Comparison of ENCODE assay signal across 9 mouse cellular contexts in the genomic region with DNA sequence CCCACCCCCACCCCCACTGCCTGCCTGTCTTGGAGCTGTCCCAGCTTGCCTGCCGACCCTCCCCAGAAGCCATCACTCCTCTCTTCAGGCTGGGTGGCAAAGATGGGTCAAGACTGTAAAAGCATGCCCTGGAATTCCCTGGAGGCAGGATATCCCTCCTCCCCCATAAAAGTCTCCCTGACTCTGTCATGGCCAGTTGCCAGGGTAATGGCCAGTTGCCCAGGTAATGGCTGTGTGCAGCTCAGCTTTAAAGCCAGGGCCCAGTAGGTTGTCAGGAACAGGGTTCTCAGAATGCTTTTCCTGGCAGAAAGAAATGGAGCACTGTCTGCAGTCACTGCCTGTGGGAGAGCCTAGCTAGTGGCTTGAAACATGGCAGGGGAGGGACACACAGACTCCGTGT.
A peak's percentile ranks its signal among the peaks of the same experiment; 100 is the strongest.
DNase-seq lines count a peak whose midpoint lies in the region; ATAC-seq and TF ChIP-seq lines count a peak whose summit lies in the region.
"Had no signal": no experiment of that assay in that cellular context is flagged by ENCODE, and none has a peak within 500 bp of the region (broad histone marks: within the 10 kb centered on the region; RNA-seq: fewer than 3 reads in every experiment).

No protein-coding gene starts in this region.

- H3K27ac ChIP-seq in limb, embryonic 14.5 days (replicated peaks; ENCODE audit: low read depth, low read length) = 0 out of 2 replicates have a peak overlapping the region, but pooled peaks have one; percentile 1

- H3K27me3 ChIP-seq in limb, embryonic 14.5 days (ENCODE audit: control insufficient read depth, insufficient read depth, low read length) = no peaks in the 10 kb centered on the region

- peak; percentile 19 for DNase-seq in layer of hippocampus, adult 9-11 months
- DNase-seq in layer of hippocampus, postnatal 36 days = no peak
- DNase-seq in Muller cell, postnatal 12 days (ENCODE audit: inconsistent ontology term) = peak; percentile 60
- DNase-seq in cerebellum, adult 11 months = peak; percentile 12
- peak; percentile 43 for DNase-seq in gastrocnemius, postnatal 14 days
- peak; percentile 55 for DNase-seq in limb, embryonic 14.5 days (ENCODE audit: low spot score)
- DNase-seq in thymus, postnatal 4 days = no peak

- TF ChIP-seq POLR2A in limb, embryonic 14.5 days (IDR thresholded peaks at IDR 0.05; ENCODE audit: borderline replicate concordance, extremely low read depth, insufficient read depth, insufficient read length) = no peak

- H3K4me1 ChIP-seq in limb, embryonic 14.5 days (ENCODE audit: control insufficient read depth, insufficient read depth, low read length) = peaks cover 18% of the 10 kb centered on the region

- no peaks in the 10 kb centered on the region for H3K9me3 ChIP-seq in limb, embryonic 14.5 days (ENCODE audit: control insufficient read depth, low read length)

- no peak overlapping the region for H3K4me3 ChIP-seq in limb, embryonic 14.5 days (replicated peaks; ENCODE audit: low read length)
- H3K4me3 ChIP-seq: erythroblast, embryonic 14.5 days had no signal

- no peak overlapping the region for H3K4me2 ChIP-seq in limb, embryonic 14.5 days (replicated peaks; ENCODE audit: low read depth, low read length, severe bottlenecking)

- H3K9ac ChIP-seq in limb, embryonic 14.5 days (ENCODE audit: low read depth, low read length, severe bottlenecking) = no peak overlapping the region

- 23% methylated on average over 2 of the region's 2 CpGs for WGBS in limb, embryonic 14.5 days

- no peak for ATAC-seq in limb, embryonic 14.5 days (ENCODE audit: low FRiP score, low read depth)
- ATAC-seq in megakaryocyte-erythroid progenitor cell, adult 5-6 weeks (replicated peaks; ENCODE audit: low FRiP score, low TSS enrichment, poor library complexity, severe bottlenecking) = no peak

- intact Hi-C loops in gastrocnemius, postnatal 14 days (cut with DNase I; ENCODE audit: low total_unique reads) = loop anchor here (5.0 kb wide), 1 partner anchor 259 kb away; no protein-coding TSS in a partner anchor

- H3K36me3 ChIP-seq in limb, embryonic 14.5 days (ENCODE audit: control insufficient read depth, insufficient read depth, low read length) = no peaks in the 10 kb centered on the region

Comparison
In these comparisons a context has a peak if more than half of its experiments do, and no peak if none do; other contexts are left out.
1. DNase-seq: peak in layer of hippocampus, adult 9-11 months (single experiment), Muller cell, postnatal 12 days (single experiment), cerebellum, adult 11 months (single experiment), gastrocnemius, postnatal 14 days (single experiment) and limb, embryonic 14.5 days (single experiment); none in layer of hippocampus, postnatal 36 days (0 of 2) and thymus, postnatal 4 days (single experiment).